Mouse (Mus musculus): ENCODE results near the gene Fosl2. TPM values are rescaled to one million over a fixed set of nuclear protein-coding genes. Genes with fewer than 3 reads are reported as not detected.
A peak's percentile ranks its signal among the peaks of the same experiment; 100 is the strongest.

Fosl2 gene
- 15.7 and 18.6 TPM in 2 replicates for total RNA-seq (2014; rRNA removed; ENCODE audit: low replicate concordance)
- 1.4 and 1.5 TPM in 2 replicates for polyA plus RNA-seq (2015; fragmentation: Nextera tagmentation; extraction: Ambion mirVana)

DNA sequence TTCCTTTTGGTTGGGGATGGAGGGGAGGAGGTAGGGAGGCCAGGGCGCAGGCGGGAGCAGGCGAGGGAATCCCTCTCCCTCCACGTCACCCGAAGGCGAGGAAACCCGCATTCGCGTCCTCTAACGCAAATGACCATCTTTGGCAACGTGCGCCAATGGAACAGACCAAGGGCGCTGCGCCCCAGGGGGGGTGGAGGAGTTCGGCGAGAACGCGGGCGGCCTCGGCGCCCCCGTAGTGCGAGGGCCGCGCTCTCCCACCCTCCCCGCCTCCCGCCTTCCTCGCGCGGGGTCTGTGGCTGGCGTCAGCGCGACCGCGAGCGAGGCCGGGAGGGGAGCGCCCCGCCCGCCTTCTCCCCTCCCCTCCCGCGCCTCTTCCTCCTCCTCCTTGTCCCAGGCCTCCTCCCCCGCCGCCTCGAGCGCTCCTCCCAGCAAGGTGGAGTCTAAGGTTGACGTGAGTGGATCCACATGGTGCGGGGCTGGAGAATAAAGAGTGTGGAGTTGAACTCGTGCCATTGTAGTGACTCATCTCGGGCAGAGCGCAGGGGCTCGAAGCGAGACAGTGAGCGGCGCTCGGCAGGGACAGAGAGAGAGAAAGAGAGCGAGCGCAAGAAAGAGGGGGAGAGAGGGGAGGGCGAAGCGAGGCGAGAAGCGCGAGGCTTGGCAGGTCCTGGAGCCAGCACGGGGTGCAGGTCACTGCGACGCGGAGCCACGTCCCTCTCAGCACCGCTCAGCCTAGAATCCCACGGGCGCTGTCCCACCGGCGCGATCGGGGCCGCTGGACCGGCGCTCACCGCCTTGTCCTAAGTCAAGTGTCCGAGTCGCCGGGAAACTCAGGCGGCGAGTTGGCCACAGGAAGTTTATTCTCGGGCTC is at the start of gene Fosl2:
Fosl2 (plus strand) TSS at position 466 of the 871 bp plus-strand sequence.
- H3K4me3 ChIP-seq (ENCODE audit: low read depth, low read length): peak within 1 kb of the TSS; percentile 89
- H3K4me1 ChIP-seq (ENCODE audit: control insufficient read depth, insufficient read depth): peaks cover 15% of the 10 kb centered on the region
- H3K36me3 ChIP-seq (replicated peaks; ENCODE audit: control insufficient read depth, insufficient read depth, low read length): no peaks in the 10 kb centered on the region
- H3K27me3 ChIP-seq (ENCODE audit: control insufficient read depth, insufficient read depth, low read length): no peaks in the 10 kb centered on the region
- peak; percentile 89 for TF ChIP-seq EP300 (IDR thresholded peaks at IDR 0.05; ENCODE audit: low read depth)
- TF ChIP-seq CTCF (IDR thresholded peaks at IDR 0.05; ENCODE audit: low read depth): no peak
- peak; percentile 98 for DNase-seq (ENCODE audit: low spot score)
- H3K27ac ChIP-seq (ENCODE audit: low read depth): peak within 1 kb of the TSS; percentile 98
- peak within 1 kb of the TSS; percentile 85 for H3K4me2 ChIP-seq (ENCODE audit: low read depth, low read length)
- ATAC-seq (ENCODE audit: insufficient read depth, low read depth): peak; percentile 84
- no peaks in the 10 kb centered on the region for H3K9me3 ChIP-seq (replicated peaks; ENCODE audit: control insufficient read depth, low read length)
- WGBS: 0% methylated on average over 53 of the region's 85 CpGs
- H3K9ac ChIP-seq (replicated peaks; ENCODE audit: low read depth, low read length): peak within 1 kb of the TSS; percentile 85

DNA sequence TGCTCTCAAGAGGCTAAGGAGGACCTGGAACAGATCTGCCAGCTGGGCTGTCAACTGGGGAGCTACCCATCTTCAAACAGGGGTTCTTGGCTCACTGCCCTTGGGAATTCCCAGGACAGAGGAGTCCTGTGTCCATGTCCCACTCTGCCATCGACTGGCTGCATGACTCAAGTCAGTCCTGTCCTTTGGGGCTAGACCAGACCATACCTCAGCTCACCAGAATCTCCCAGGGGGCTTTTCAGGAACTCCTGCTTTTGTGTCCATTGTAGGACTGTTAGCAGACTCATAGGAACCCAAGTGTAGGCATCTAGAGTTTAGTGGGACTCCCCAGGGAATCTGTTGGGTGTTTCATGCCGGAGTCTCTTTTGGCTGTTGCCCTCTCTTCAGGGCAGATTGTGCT is 49.6 kb upstream of the Fosl2 start:
- ATAC-seq (ENCODE audit: insufficient read depth, low read depth) (no peak), DNase-seq (ENCODE audit: low spot score) (no peak)
- H3K36me3 ChIP-seq (replicated peaks; ENCODE audit: control insufficient read depth, insufficient read depth, low read length): 0 out of 2 replicates have a peak, but pooled peaks cover 3% of the 10 kb centered on the region
- TF ChIP-seq EP300 (IDR thresholded peaks at IDR 0.05; ENCODE audit: low read depth) (no peak), CTCF (IDR thresholded peaks at IDR 0.05; ENCODE audit: low read depth) (no peak)
- H3K27ac ChIP-seq (ENCODE audit: low read depth): no peak overlapping the region
- peaks cover 9% of the 10 kb centered on the region for H3K4me1 ChIP-seq (ENCODE audit: control insufficient read depth, insufficient read depth)
- no peak overlapping the region for H3K9ac ChIP-seq (replicated peaks; ENCODE audit: low read depth, low read length)
- no peak overlapping the region for H3K4me2 ChIP-seq (ENCODE audit: low read depth, low read length)
- no peaks in the 10 kb centered on the region for H3K9me3 ChIP-seq (replicated peaks; ENCODE audit: control insufficient read depth, low read length)
- H3K4me3 ChIP-seq (ENCODE audit: low read depth, low read length): no peak overlapping the region
- WGBS: 83% methylated on average over 2 of the region's 2 CpGs
- H3K27me3 ChIP-seq (ENCODE audit: control insufficient read depth, insufficient read depth, low read length): no peaks in the 10 kb centered on the region

DNA sequence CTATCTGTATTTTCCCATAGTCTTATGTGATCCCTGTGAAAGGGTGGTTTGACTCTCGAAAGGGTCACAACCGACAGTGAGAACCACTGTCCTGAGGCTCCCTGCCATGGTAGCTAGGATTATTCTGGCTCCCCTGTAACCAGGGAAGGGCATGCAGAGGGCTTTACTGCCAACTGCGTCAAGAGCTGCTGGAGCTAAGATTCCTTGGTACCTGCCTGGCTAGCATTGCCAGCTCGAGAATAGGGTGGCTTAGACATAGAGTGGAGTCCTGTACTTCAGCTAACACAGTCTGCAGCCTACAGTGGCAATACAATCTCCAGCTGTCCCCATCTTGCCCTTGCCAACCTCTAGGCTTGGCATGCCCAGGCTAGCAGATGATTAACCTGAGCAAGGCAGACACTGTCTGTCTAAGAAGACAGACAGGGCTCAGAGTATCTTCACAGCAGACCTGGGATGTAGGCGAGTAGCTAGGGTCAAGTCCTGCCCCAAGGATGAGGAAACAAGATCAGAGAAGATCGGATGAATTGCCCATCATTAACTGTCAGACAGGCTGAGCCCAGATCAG is 49.0 kb upstream of the Fosl2 start:
- H3K27ac ChIP-seq (ENCODE audit: low read depth): no peak overlapping the region
- H3K4me2 ChIP-seq (ENCODE audit: low read depth, low read length): no peak overlapping the region
- H3K27me3 ChIP-seq (ENCODE audit: control insufficient read depth, insufficient read depth, low read length): no peaks in the 10 kb centered on the region
- ATAC-seq (ENCODE audit: insufficient read depth, low read depth): no peak
- peaks cover 3% of the 10 kb centered on the region; the same call in 1 of the 2 replicates for H3K4me1 ChIP-seq (ENCODE audit: control insufficient read depth, insufficient read depth)
- no peak overlapping the region for H3K9ac ChIP-seq (replicated peaks; ENCODE audit: low read depth, low read length)
- H3K4me3 ChIP-seq (ENCODE audit: low read depth, low read length): no peak overlapping the region
- H3K36me3 ChIP-seq (replicated peaks; ENCODE audit: control insufficient read depth, insufficient read depth, low read length): 0 out of 2 replicates have a peak, but pooled peaks cover 3% of the 10 kb centered on the region
- H3K9me3 ChIP-seq (replicated peaks; ENCODE audit: control insufficient read depth, low read length): no peaks in the 10 kb centered on the region
- TF ChIP-seq EP300 (IDR thresholded peaks at IDR 0.05; ENCODE audit: low read depth) (no peak), CTCF (IDR thresholded peaks at IDR 0.05; ENCODE audit: low read depth) (no peak)
- DNase-seq (ENCODE audit: low spot score): no peak
- 86% methylated on average over 6 of the region's 6 CpGs for WGBS

DNA sequence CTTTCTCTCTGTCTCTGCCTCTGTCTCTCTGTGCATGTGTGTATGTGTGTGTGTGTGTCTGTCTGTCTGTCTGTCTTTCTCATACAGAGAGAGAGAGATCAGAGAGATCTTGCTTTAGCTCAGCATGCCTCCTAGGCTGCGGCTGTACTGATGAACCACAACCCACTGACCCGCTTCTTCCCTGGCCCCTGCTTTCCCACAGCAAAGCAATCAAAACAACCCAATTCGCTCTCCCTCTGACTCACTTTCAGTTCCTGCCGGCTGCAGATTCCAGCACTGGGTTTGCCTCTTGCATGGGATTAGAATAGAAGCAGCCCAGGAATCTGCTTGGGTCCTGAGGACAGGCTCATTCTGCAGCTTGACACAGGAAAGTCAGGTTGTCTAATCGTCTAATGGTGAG is 46.1 kb upstream of the Fosl2 start:
- Histone ChIP-seq H3K9ac (replicated peaks; ENCODE audit: low read depth, low read length) (no peak overlapping the region), H3K4me1 (ENCODE audit: control insufficient read depth, insufficient read depth) (peaks cover 3% of the 10 kb centered on the region; the same call in 1 of the 2 replicates), H3K9me3 (replicated peaks; ENCODE audit: control insufficient read depth, low read length) (no peaks in the 10 kb centered on the region), H3K36me3 (replicated peaks; ENCODE audit: control insufficient read depth, insufficient read depth, low read length) (0 out of 2 replicates have a peak, but pooled peaks cover 3% of the 10 kb centered on the region), H3K27me3 (ENCODE audit: control insufficient read depth, insufficient read depth, low read length) (no peaks in the 10 kb centered on the region), H3K4me3 (ENCODE audit: low read depth, low read length) (no peak overlapping the region), H3K27ac (ENCODE audit: low read depth) (no peak overlapping the region), H3K4me2 (ENCODE audit: low read depth, low read length) (no peak overlapping the region)
- DNase-seq (ENCODE audit: low spot score) (no peak), ATAC-seq (ENCODE audit: insufficient read depth, low read depth) (no peak)
- WGBS: 25% methylated on average over 5 of the region's 5 CpGs
- no peak for TF ChIP-seq EP300 (IDR thresholded peaks at IDR 0.05; ENCODE audit: low read depth)
- no peak for TF ChIP-seq CTCF (IDR thresholded peaks at IDR 0.05; ENCODE audit: low read depth)

DNA sequence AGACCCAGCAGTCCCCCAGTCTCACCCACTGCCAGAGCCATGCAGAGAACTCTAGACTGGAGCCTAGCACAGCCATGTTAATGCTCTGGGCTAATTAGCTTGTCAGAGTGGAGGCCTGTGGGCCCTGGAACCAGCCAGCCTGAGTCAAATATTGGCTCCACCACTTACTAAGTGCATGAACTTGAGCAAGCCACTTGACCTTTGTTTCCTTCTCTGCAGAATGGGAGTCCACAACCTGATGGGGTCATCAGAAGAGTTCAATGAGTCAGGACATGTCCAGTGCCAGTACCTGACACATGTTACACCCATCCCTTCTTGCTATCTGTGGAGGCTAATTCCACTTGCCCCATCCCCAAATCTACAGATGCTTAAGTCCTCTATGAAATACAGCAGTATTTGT is 43.3 kb upstream of the Fosl2 start:
- no peaks in the 10 kb centered on the region for H3K36me3 ChIP-seq (replicated peaks; ENCODE audit: control insufficient read depth, insufficient read depth, low read length)
- DNase-seq (ENCODE audit: low spot score) (no peak), ATAC-seq (ENCODE audit: insufficient read depth, low read depth) (no peak; the same call in 1 of the 2 replicates)
- H3K9me3 ChIP-seq (replicated peaks; ENCODE audit: control insufficient read depth, low read length): no peaks in the 10 kb centered on the region
- H3K4me2 ChIP-seq (ENCODE audit: low read depth, low read length): no peak overlapping the region
- TF ChIP-seq CTCF (IDR thresholded peaks at IDR 0.05; ENCODE audit: low read depth): no peak
- TF ChIP-seq EP300 (IDR thresholded peaks at IDR 0.05; ENCODE audit: low read depth): no peak
- H3K4me3 ChIP-seq (ENCODE audit: low read depth, low read length): no peak overlapping the region
- no peaks in the 10 kb centered on the region for H3K27me3 ChIP-seq (ENCODE audit: control insufficient read depth, insufficient read depth, low read length)
- H3K9ac ChIP-seq (replicated peaks; ENCODE audit: low read depth, low read length): no peak overlapping the region
- no peak overlapping the region for H3K27ac ChIP-seq (ENCODE audit: low read depth)
- H3K4me1 ChIP-seq (ENCODE audit: control insufficient read depth, insufficient read depth): peaks cover 3% of the 10 kb centered on the region; the same call in 1 of the 2 replicates

Data from heart, postnatal 0 days (tissue).